Mouse (Mus musculus) liver, postnatal 0 days (tissue): ENCODE data around the gene Rap2a. TPM values are rescaled to one million over a fixed set of nuclear protein-coding genes. Genes with fewer than 3 reads are reported as not detected.

ENCODE experiments used
- ATAC-seq: fragments of 200-750 bp; cut with Nextera tagmentation; 2 replicates; pipeline ENCODE4 v1.8.0; 2017; ENCODE audit warnings: mild to moderate bottlenecking, moderate library complexity
- DNase-seq: peaks from one replicate; pipeline ENCODE4 v3.0.0-alpha.2; 2016
- H3K27ac ChIP-seq: fragments of 300-500 bp; sonication (generic); 2 replicates; pipeline ENCODE4 v1.5.1; 2014; ENCODE audit warnings: antibody characterized with exemption, moderate library complexity, mild to moderate bottlenecking, low read depth
- H3K27me3 ChIP-seq: fragments of 300-500 bp; sonication (generic); 2 replicates; pipeline ENCODE4 v1.6.1; 2014; ENCODE audit warnings: low read length, control low read depth, mixed read lengths; ENCODE audit not compliant: insufficient read depth
- H3K36me3 ChIP-seq: fragments of 300-500 bp; sonication (generic); replicated peaks from 2 replicates; pipeline ENCODE4 v1.6.1; 2014; ENCODE audit warnings: mild to moderate bottlenecking, control low read depth, low read length, moderate library complexity, mixed read lengths; ENCODE audit not compliant: insufficient read depth
- H3K4me1 ChIP-seq: fragments of 300-500 bp; sonication (generic); 2 replicates; pipeline ENCODE4 v1.6.1; 2014; ENCODE audit warnings: antibody characterized with exemption, mild to moderate bottlenecking, control low read depth; ENCODE audit not compliant: insufficient read depth
- H3K4me2 ChIP-seq: fragments of 300-500 bp; sonication (generic); 2 replicates; pipeline ENCODE4 v1.6.1; 2014; ENCODE audit warnings: low read depth, mild to moderate bottlenecking, low read length, moderate library complexity, mixed read lengths
- H3K4me3 ChIP-seq: fragments of 300-500 bp; sonication (generic); 2 replicates; pipeline ENCODE4 v1.5.1; 2014; ENCODE audit warnings: low read depth, low read length
- H3K9ac ChIP-seq: fragments of 300-500 bp; sonication (generic); replicated peaks from 2 replicates; pipeline ENCODE4 v1.6.1; 2014; ENCODE audit warnings: mild to moderate bottlenecking, moderate library complexity
- H3K9me3 ChIP-seq: fragments of 300-500 bp; sonication (generic); 2 replicates; pipeline ENCODE4 v1.6.1; 2016; ENCODE audit warnings: mild to moderate bottlenecking, control low read depth, low read length, mixed read lengths
- CTCF ChIP-seq: sonication (generic); IDR thresholded peaks from 2 replicates; pipeline ENCODE4 v1.5.1; 2016; ENCODE audit warnings: antibody characterized with exemption, low read depth
- EP300 ChIP-seq: IDR thresholded peaks from 2 replicates; pipeline ENCODE4 v1.6.1; 2016; ENCODE audit warnings: antibody characterized with exemption, low read depth, mild to moderate bottlenecking
- WGBS: fragments of 180-500 bp; shearing (Covaris S2); extraction: QIAGEN DNeasy Blood & Tissue Kit; methylation state at CpG from one replicate; pipeline ENCODE4 v1.1.7; 2014; ENCODE audit not compliant: insufficient replicate concordance; 5-methylcytosine and 5-hydroxymethylcytosine counted together
- polyA plus RNA-seq: library from polyadenylated mRNA; unstranded; fragments of >200 nt; fragmentation: Nextera tagmentation; extraction: Ambion mirVana; gene quantifications from 2 replicates; pipeline ENCODE4 v1.2.1, GENCODE M21; 2015

Rap2a gene
- polyA plus RNA-seq: 3.2 and 3.4 TPM in 2 replicates

GRCm38 (mm10) chr14:120477982-120478568, at the start of gene Rap2a:
Gene Rap2a, plus strand, starts transcription at chr14:120478444.
- Histone ChIP-seq H3K4me2 (peak within 1 kb of the TSS; percentile 87), H3K9ac (peak within 1 kb of the TSS; percentile 73), H3K4me1 (peaks cover 6% of the 10 kb centered on the region; the same call in 1 of the 2 replicates), H3K9me3 (no peaks in the 10 kb centered on the region), H3K27ac (peak within 1 kb of the TSS; percentile 99), H3K36me3 (no peaks in the 10 kb centered on the region), H3K27me3 (no peaks in the 10 kb centered on the region), H3K4me3 (peak within 1 kb of the TSS; percentile 76)
- ATAC-seq (peak; percentile 84), DNase-seq (peak; percentile 95)
- under 1% methylated on average over 50 of the region's 78 CpGs for WGBS
- TF ChIP-seq EP300 (0 out of 2 replicates have a peak, but pooled peaks have one; percentile 1), CTCF (no peak)

DNA sequence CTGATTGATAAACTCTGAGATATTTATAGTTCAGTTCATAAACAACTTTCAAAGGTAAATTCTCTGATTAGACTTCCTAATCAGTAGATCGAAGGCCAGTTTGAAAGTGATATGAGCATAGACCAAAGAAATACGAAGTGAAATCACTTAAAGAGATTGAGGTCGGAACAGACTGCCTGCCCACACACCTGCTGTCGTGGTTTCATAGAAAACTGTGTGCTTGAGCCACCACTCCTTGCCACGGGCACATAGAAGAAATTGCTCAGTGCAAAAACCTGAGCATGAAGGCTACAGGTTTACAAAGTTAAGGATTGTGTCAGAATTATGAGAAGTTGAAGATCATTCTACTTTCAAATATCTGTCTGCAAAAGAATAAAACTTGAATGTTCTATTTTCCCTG, 49.7 kb upstream of the Rap2a start:
- DNase-seq (no peak), ATAC-seq (no peak)
- Histone ChIP-seq H3K27ac (no peak overlapping the region), H3K9ac (no peak overlapping the region), H3K4me3 (no peak overlapping the region), H3K9me3 (peaks cover 2% of the 10 kb centered on the region; the same call in 1 of the 2 replicates), H3K4me1 (no peaks in the 10 kb centered on the region), H3K27me3 (no peaks in the 10 kb centered on the region), H3K4me2 (no peak overlapping the region), H3K36me3 (peaks cover 32% of the 10 kb centered on the region)
- 70% methylated on average over 5 of the region's 5 CpGs for WGBS
- TF ChIP-seq EP300: no peak
- no peak for TF ChIP-seq CTCF

DNA sequence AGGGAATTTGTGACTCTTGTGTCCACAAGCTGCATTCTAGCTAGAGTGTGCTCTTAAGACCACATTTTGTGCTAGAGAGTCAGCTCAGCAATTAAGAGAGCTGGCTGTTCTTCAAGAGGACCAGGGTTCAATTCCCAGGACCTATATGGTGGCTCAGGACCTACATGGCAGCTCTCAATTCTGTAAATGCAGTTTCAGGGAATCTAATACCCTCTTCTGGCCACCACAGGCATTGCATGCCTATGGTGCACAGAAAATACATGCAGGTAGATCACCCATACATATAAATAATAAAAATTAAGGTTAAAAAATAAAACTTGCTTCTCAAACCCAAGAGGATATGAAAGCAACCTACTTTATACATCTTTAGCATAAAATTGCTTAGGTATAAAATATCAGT, 45.5 kb upstream of the Rap2a start:
- H3K36me3 ChIP-seq: 0 out of 2 replicates have a peak, but pooled peaks cover 5% of the 10 kb centered on the region
- H3K9ac ChIP-seq: no peak overlapping the region
- H3K27me3 ChIP-seq: no peaks in the 10 kb centered on the region
- H3K9me3 ChIP-seq: no peaks in the 10 kb centered on the region
- no peak for TF ChIP-seq EP300
- TF ChIP-seq CTCF: peak; percentile 48
- H3K4me3 ChIP-seq: no peak overlapping the region
- ATAC-seq: no peak
- no peak overlapping the region for H3K4me2 ChIP-seq
- no peaks in the 10 kb centered on the region for H3K4me1 ChIP-seq
- H3K27ac ChIP-seq: no peak overlapping the region
- DNase-seq: no peak

DNA sequence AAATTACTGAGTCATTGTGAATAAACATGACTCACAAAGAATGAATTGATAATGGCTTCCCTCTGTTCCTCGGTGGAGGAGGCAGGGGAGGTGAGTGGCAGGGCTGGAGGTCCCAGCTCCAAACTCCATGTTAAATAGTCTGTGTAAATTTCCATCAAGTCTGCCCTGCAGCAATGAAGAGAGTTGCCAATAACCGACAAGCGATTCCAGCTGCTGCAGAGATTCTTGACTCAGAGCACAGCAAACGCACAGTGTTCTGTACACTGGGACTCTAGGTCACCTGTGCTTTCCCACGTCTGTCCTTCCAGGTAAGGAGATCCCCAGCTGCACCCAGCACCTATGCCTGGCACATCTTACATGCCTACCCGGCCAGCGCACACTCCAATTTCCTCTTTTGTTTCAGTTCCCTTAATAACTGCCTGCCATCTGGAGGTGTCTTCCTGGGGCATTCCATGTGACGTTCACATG, 44.3 kb upstream of the Rap2a start:
- Histone ChIP-seq H3K4me3 (no peak overlapping the region), H3K9ac (no peak overlapping the region), H3K4me1 (no peaks in the 10 kb centered on the region), H3K27me3 (no peaks in the 10 kb centered on the region), H3K4me2 (no peak overlapping the region), H3K36me3 (0 out of 2 replicates have a peak, but pooled peaks cover 5% of the 10 kb centered on the region), H3K9me3 (no peaks in the 10 kb centered on the region), H3K27ac (no peak overlapping the region)
- WGBS: 43% methylated on average over 8 of the region's 8 CpGs
- TF ChIP-seq EP300: no peak
- ATAC-seq: no peak
- no peak for DNase-seq

GRCm38 (mm10) chr14:120434831-120435230, 43.4 kb upstream of the Rap2a start:
- no peaks in the 10 kb centered on the region for H3K27me3 ChIP-seq
- DNase-seq (no peak), ATAC-seq (no peak)
- H3K36me3 ChIP-seq: no peaks in the 10 kb centered on the region
- WGBS: 79% methylated on average over 1 of the region's 1 CpGs
- H3K4me2 ChIP-seq: no peak overlapping the region
- H3K4me3 ChIP-seq: no peak overlapping the region
- H3K9me3 ChIP-seq: no peaks in the 10 kb centered on the region; the same call in 1 of the 2 replicates
- TF ChIP-seq CTCF (no peak), EP300 (no peak)
- no peak overlapping the region for H3K27ac ChIP-seq
- H3K4me1 ChIP-seq: no peaks in the 10 kb centered on the region
- no peak overlapping the region for H3K9ac ChIP-seq

- DNase-seq (no peak), ATAC-seq (no peak)
- Histone ChIP-seq H3K4me1 (no peaks in the 10 kb centered on the region), H3K9me3 (no peaks in the 10 kb centered on the region; the same call in 1 of the 2 replicates), H3K27me3 (no peaks in the 10 kb centered on the region), H3K4me2 (no peak overlapping the region), H3K9ac (no peak overlapping the region), H3K36me3 (no peaks in the 10 kb centered on the region), H3K4me3 (no peak overlapping the region), H3K27ac (no peak overlapping the region)
- TF ChIP-seq EP300 (no peak), CTCF (no peak)
These were observed 37.5 kb upstream of the Rap2a start for GRCm38 (mm10) chr14:120440716-120441115.
